Mouse (Mus musculus) bone marrow macrophage, adult 2 months (primary cell): ENCODE measurements around the gene Crlf2.

Experiments used
- CTCF ChIP-seq: IDR thresholded peaks from 2 replicates; pipeline ENCODE4 v1.5.1; 2012; ENCODE audit warnings: low read depth, mild to moderate bottlenecking, low read length, moderate library complexity
- POLR2A ChIP-seq: IDR thresholded peaks from 2 replicates; pipeline ENCODE4 v1.6.1; 2012; ENCODE audit warnings: mild to moderate bottlenecking, low read depth, low read length, borderline replicate concordance

DNA sequence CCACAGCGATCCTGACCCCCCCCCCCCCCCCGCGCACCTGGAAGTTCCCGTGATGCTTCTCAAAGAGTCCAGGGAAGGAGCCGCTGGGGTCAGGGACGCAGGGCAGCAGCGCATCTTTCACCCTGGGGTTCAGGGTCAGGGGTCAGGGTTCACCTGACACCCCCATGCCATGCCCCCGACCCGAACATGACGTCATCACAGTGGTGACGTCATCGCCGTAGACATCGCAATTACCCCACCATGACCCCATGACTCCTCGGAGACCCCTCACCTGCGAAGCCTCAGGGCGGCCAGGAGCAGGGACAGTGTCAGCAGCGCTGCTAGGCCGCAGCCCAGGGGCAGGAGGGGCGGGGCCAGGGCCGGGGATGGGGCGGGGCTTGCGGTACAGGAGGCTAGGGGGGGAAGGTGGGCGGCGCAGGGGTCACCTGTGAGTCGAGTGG, 3.5 kb downstream of the Crlf2 start:
- no peak for TF ChIP-seq CTCF
- no peak for TF ChIP-seq POLR2A
